Mouse (Mus musculus) thymus, adult 18-20 months (tissue): ENCODE measurements around the gene Tmem108.

ENCODE experiments used
- DNase-seq, 2 experiments: peaks; one replicate each; pipeline ENCODE4 v3.0.0; 2022; ENCODE audit warnings: mixed read lengths in 2 of 2

Gene Tmem108

GRCm38 (mm10) chr9:103434116-103434515 lies 327.5 kb downstream of the Tmem108 start:
- DNase-seq: peak; percentile 58 to 61
